Mouse (Mus musculus): ENCODE results near the gene Brf1. TPM values are rescaled to one million over a fixed set of nuclear protein-coding genes. Genes with fewer than 3 reads are reported as not detected.
A peak's percentile ranks its signal among the peaks of the same experiment; 100 is the strongest.

Brf1 gene
- total RNA-seq, 2 experiments from 2014 or later, result 49.0 to 51.1 TPM

DNA sequence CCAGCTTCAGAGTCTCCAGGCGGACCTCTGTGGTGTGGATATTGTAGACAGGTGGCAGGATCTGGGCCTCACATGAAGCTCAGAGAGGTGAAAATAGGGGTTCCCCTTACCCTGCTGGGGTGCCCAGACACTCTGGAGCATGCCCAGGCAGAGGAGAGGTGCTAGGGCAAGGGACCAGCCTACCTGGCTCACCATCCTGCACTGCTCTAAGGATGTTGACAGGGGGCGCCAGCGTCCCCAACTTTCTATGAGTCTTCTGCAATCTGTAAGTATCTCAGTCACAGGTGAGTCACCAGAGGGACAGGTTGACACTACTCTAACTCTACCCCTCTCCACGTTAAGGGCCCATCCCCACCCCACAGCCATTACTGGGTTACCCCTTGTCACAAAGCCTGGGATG is 53.2 kb downstream of the Brf1 start:
- intact Hi-C loops (cut with DNase I), result no loop called here

GRCm38 (mm10) chr12:112943669-112944068 is 56.8 kb downstream of the Brf1 start:
- intact Hi-C loops (cut with DNase I), result no loop called here
- no peak for DNase-seq (ENCODE audit: low spot score in 2 of 2)

More for the DNA sequence above, 53.2 kb downstream of the Brf1 start:
- no peak for DNase-seq (ENCODE audit: low spot score in 2 of 2)

GRCm38 (mm10) chr12:112941776-112942713 is 58.5 kb downstream of the Brf1 start, which contains the start of gene Nudt14:
Gene Nudt14 (minus strand): TSS chr12:112942124.
- intact Hi-C loops (cut with DNase I), result no loop called here
- DNase-seq (ENCODE audit: low spot score in 2 of 2), result peak in 1 of 2 experiments; percentile 54

DNA sequence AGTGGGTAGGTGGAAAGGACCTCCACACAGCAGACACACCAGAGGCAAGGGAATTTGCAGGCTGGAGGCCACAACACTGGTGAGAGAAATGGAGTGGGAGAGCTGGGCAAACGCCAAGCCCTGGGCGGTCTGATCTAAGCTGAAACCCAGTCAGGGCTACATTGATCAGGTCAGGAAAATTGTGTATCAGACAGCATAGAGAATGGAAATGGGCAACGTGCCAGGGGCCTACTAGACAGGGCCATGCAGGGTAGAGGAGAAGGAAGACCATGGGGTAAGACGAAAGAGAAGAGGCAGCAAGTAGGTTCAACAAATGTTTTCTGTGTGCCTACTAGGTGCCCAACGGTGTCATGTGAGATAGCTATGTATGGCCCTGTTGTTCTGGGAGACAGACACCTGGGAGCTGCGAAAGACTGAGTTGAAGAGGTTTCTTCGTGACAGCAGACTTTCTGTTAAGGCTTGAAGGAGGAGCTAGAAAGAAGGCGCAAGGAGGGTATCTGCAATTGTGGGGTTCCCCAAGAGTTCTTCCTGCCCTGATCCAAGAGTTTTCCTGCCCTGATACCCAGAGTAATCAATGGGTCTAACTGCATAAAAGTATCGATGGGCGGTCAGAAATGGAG is 59.2 kb downstream of the Brf1 start:
- no peak for DNase-seq (ENCODE audit: low spot score in 2 of 2)
- intact Hi-C loops (cut with DNase I), result no loop called here

- intact Hi-C loops (cut with DNase I), result no loop called here
- DNase-seq (ENCODE audit: low spot score in 2 of 2), result no peak
These were observed 59.8 kb downstream of the Brf1 start for GRCm38 (mm10) chr12:112940710-112941109.

DNA sequence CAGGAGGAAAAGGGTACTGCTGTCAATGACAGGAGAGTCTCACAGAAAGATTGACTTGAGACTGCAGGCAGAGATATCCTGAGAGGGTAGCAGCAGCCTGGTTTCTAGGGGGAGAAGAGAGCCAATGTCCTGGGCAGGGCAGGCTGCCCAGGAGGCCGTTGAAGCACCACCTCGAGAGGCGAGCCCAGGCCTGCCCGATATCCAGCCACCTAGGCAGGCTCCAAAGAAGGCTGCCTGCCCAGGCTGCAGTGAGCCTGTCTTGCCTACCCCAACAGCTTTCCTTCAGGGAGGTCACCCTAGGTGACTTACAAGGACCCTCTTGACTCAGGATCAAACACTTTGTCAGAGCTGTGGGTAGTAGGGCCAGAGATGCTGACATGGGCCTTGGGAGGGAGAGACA is 60.3 kb downstream of the Brf1 start:
- intact Hi-C loops (cut with DNase I), result no loop called here
- no peak for DNase-seq (ENCODE audit: low spot score in 2 of 2)

- no peak for DNase-seq (ENCODE audit: low spot score in 2 of 2)
These were observed 61.5 kb downstream of the Brf1 start for GRCm38 (mm10) chr12:112938873-112939565.

DNA sequence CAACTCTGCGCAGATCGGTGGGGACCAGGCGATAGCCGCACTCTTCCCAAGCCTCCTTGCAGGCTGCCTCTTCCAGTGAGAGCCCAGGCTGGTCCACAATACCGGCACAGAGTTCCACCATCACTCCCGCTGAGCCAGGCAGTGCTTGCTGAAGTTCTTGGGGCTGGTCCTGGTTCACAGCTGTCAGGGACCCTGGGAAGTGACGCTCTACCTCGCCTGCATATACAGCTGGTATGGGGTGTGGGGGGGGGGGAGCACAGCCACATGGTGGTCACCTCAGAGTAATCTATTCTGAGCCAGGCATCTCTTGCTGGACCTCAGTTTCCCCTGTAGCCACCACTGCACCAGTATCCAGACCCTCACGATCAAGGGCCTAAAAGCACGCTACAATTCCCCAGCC is 62.1 kb downstream of the Brf1 start:
- no peak for DNase-seq (ENCODE audit: low spot score in 2 of 2)
- intact Hi-C loops (cut with DNase I), result no loop called here

More at GRCm38 (mm10) chr12:112938873-112939565, 61.5 kb downstream of the Brf1 start:
- intact Hi-C loops (cut with DNase I), result no loop called here

DNA sequence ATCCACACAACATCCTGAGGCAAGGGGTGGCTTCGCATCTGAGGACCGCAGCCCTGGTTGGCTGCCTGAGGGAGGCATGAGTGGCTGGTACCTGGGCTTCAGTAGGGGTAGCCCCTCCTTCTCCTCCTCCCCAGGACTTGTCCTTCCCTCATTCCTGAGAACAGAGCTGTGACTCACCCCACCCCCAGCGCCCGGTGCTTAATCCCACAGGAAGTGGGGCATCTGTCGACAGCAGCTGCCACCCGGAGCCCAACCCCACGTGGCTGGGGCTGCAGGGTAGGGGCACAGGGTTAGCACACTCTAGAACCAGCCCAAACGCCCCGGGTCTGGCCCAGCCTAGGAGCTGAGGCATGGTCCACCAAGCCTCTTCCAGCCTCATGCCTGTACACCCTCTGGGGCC is 62.6 kb downstream of the Brf1 start:
- DNase-seq (ENCODE audit: low spot score in 2 of 2), result no peak
- intact Hi-C loops (cut with DNase I), result no loop called here

DNA sequence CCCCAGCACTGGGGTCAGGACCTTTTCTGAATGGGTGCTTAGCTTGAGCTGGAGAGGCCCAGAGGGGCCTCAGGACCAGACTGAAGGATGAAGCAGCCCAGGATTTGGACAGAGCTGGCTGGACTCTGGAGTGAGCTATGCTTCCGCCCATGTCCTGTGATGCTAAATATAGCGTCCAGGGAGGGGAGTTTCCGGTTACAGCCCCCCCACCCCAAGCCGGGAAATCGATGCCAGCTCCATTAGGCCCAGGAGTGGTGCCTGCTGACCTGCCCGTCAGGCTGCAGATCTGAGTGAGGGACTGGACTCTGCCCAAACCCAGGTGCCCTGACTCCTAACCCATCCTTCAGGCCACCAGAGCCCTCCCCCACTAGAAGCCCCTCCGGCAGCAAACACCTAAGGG is 67.9 kb downstream of the Brf1 start:
- intact Hi-C loops (cut with DNase I), result no loop called here
- no peak for DNase-seq (ENCODE audit: low spot score in 2 of 2)

- intact Hi-C loops (cut with DNase I), result loop anchor here (2.0 kb wide), 1 partner anchor 55 kb away; no protein-coding TSS in a partner anchor
- peak; percentile 74 to 75 for DNase-seq (ENCODE audit: low spot score in 2 of 2)
These were observed 70.7 kb downstream of the Brf1 start, which contains the start of gene Jag2 for GRCm38 (mm10) chr12:112929562-112930352. Gene Jag2 (minus strand): TSS chr12:112929776.

DNA sequence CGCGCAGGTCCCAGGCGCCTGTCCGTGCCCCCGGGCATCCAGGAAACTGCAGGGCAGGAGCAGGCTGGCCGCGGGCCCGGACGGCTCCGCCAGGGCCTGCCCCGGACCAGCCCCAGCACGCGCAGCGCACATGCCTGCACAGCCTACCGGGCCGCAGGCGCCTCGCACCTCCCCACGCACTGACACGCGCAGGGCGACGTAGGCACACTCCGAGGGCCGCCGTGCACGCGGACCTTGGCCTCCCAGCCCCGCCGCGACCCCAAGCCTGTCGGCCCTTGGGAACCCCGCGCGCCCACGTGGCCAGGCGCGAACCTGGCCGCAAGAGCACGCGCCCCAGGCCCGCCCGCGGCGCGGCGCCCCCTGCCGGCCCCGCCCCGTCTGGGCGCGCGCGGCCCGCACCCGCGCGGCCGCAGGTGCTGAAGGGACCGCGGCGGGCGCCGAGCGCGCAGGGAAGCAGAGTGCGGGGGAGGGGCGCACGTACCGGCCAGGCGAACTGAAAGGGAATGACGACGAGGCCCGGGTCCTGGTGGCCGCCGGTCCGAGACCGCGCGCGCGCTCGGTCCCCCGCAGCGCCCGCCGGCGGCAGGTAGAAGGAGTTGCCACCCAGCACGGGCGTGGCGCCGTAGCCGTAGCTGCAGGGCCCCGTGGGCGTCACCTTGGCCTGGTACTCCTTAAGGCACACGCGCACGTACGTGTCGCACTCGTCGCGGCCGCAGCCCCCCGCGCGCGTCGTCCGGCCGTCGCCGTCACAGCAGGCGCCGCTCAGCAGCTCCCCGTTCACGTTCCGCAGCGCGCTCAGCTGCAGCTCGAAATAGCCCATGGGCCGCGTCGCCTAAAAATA is 71.9 kb downstream of the Brf1 start:
- DNase-seq (ENCODE audit: low spot score in 2 of 2), result peak; percentile 71 to 80
- intact Hi-C loops (cut with DNase I), result loop anchor here (2.0 kb wide), 1 partner anchor 54 kb away; no protein-coding TSS in a partner anchor

DNA sequence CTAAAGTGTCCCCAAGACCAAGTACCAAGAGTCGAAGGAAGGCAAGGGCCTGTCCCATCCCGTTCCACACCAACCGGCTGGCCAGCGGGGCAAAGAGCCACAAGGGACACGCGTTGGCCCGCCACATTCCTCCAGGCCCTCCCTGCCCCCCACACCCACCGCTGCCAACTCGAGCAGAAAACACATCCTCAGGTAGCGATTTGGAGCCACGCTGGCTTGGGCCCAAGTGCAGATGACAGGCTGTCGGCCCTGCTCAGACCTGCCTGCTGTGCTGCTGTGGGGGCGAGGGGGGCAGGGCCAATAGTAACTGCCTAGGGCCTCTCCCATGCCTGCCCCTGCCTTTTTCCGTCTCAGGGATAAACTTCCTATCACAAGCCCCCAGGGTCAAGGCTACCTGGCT is 73.2 kb downstream of the Brf1 start:
- intact Hi-C loops (cut with DNase I), result no loop called here
- no peak for DNase-seq (ENCODE audit: low spot score in 2 of 2)

GRCm38 (mm10) chr12:112925950-112926349 is 74.6 kb downstream of the Brf1 start:
- no peak for DNase-seq (ENCODE audit: low spot score in 2 of 2)
- intact Hi-C loops (cut with DNase I), result no loop called here

GRCm38 (mm10) chr12:112922541-112922940 is 78.0 kb downstream of the Brf1 start:
- intact Hi-C loops (cut with DNase I), result no loop called here

GRCm38 (mm10) chr12:112921518-112921917 is 79.0 kb downstream of the Brf1 start:
- intact Hi-C loops (cut with DNase I), result no loop called here
- DNase-seq (ENCODE audit: low spot score in 2 of 2), result no peak

More at GRCm38 (mm10) chr12:112922541-112922940, 78.0 kb downstream of the Brf1 start:
- DNase-seq (ENCODE audit: low spot score in 2 of 2), result no peak

- intact Hi-C loops (cut with DNase I), result no loop called here
- DNase-seq (ENCODE audit: low spot score in 2 of 2), result no peak
These were observed 82.6 kb downstream of the Brf1 start for GRCm38 (mm10) chr12:112917906-112918305.

- intact Hi-C loops (cut with DNase I), result no loop called here
- no peak for DNase-seq (ENCODE audit: low spot score in 2 of 2)
These were observed 83.0 kb downstream of the Brf1 start for GRCm38 (mm10) chr12:112917486-112917885.

All from left cerebral cortex, postnatal 14 days (tissue).